Mouse (Mus musculus) ES-E14 (cell line): Measurements from ENCODE around the gene Rabgap1l. TPM values are rescaled to one million over a fixed set of nuclear protein-coding genes. Genes with fewer than 3 reads are reported as not detected.

Experiments used
- DNase-seq: peaks from one replicate; pipeline ENCODE4 v3.0.0-alpha.2; 2013; ENCODE audit warnings: low read depth, low spot score
- H3K27ac ChIP-seq: 2 replicates; pipeline ENCODE4 v1.5.1; 2012; ENCODE audit warnings: low read depth, mild to moderate bottlenecking, low read length, moderate library complexity, mixed read lengths; ENCODE audit not compliant: poor library complexity, insufficient read depth, severe bottlenecking
- H3K36me3 ChIP-seq: 2 replicates; pipeline ENCODE4 v1.6.1; 2012; ENCODE audit warnings: mild to moderate bottlenecking, low read length, moderate library complexity, mixed read lengths; ENCODE audit not compliant: control insufficient read depth, poor library complexity, insufficient read depth, severe bottlenecking
- H3K4me1 ChIP-seq, 2 experiments: fragments of 150-350 bp in 1 of 2; sonication (generic) in 1 of 2; 2 replicates each; pipeline ENCODE4 v1.6.1; 2012; ENCODE audit warnings: low read length in 2 of 2, mild to moderate bottlenecking in 1 of 2, mixed read lengths in 1 of 2; ENCODE audit not compliant: control insufficient read depth in 2 of 2, insufficient read depth in 2 of 2, poor library complexity in 1 of 2
- H3K4me3 ChIP-seq, 2 experiments: fragments of 150-350 bp in 1 of 2; sonication (generic) in 1 of 2; 2 replicates each; pipeline ENCODE4 v1.5.1; 2012; ENCODE audit warnings: low read length in 2 of 2, low read depth in 1 of 2, mild to moderate bottlenecking in 1 of 2, mixed read lengths in 1 of 2; ENCODE audit not compliant: insufficient read depth in 1 of 2, poor library complexity in 1 of 2, severe bottlenecking in 1 of 2
- H3K9ac ChIP-seq: 2 replicates; pipeline ENCODE4 v1.6.1; 2012; ENCODE audit warnings: low read depth, mild to moderate bottlenecking, low read length, mixed read lengths; ENCODE audit not compliant: poor library complexity, insufficient read depth, severe bottlenecking
- H3K9me3 ChIP-seq: fragments of 150-350 bp; sonication (generic); 2 replicates; pipeline ENCODE4 v1.6.1; 2012; ENCODE audit warnings: low read depth, mild to moderate bottlenecking, low read length; ENCODE audit not compliant: control insufficient read depth, insufficient read depth
- CHD2 ChIP-seq: IDR thresholded peaks from 2 replicates; pipeline ENCODE4 v1.6.1; 2014; ENCODE audit warnings: mild to moderate bottlenecking, low read depth, low read length, inconsistent platforms
- HCFC1 ChIP-seq: IDR thresholded peaks from 2 replicates; pipeline ENCODE4 v1.6.1; 2012; ENCODE audit warnings: low read length, inconsistent platforms, borderline replicate concordance; ENCODE audit not compliant: insufficient read depth
- MAFK ChIP-seq: IDR thresholded peaks from 2 replicates; pipeline ENCODE4 v1.6.1; 2014; ENCODE audit warnings: mild to moderate bottlenecking, low read depth, low read length, inconsistent platforms; ENCODE audit not compliant: insufficient read depth
- ZC3H11A ChIP-seq: IDR thresholded peaks from 2 replicates; pipeline ENCODE4 v1.6.1; 2012; ENCODE audit warnings: low read depth, mild to moderate bottlenecking, inconsistent platforms, low read length, borderline replicate concordance
- ZNF384 ChIP-seq: IDR thresholded peaks from 2 replicates; pipeline ENCODE4 v1.6.1; 2012; ENCODE audit warnings: low read depth, low read length, inconsistent platforms
- in situ Hi-C, 2 experiments: fragments of 600-800 bp; cut with MboI; formaldehyde crosslinking; loops; one replicate each; pipeline ENCODE4 v1.15.1; 2025; ENCODE audit warnings: low sequenced_read_pairs in 2 of 2, inconsistent platforms in 1 of 2; ENCODE audit not compliant: unreplicated experiment in 2 of 2
- total RNA-seq: library from RNA; depleted of rRNA; stranded (reverse); fragments of 300-350 nt; gene quantifications from 2 replicates; pipeline ENCODE4 v1.2.3, GENCODE M21; 2012

Rabgap1l gene
- total RNA-seq, 1 experiment, result 10.3 TPM

GRCm38 (mm10) chr1:160318057-160318725 is 474.8 kb downstream of the Rabgap1l start:
- in situ Hi-C loops, result no loop called here
- H3K9ac ChIP-seq, result no peak overlapping the region
- TF ChIP-seq MAFK (no peak), CHD2 (no peak), ZNF384 (no peak), ZC3H11A (no peak), HCFC1 (no peak)

GRCm38 (mm10) chr1:160316239-160316638 is 476.8 kb downstream of the Rabgap1l start:
- no peaks in the 10 kb centered on the region for H3K9me3 ChIP-seq
- H3K4me1 ChIP-seq, result peaks cover 2 to 8% of the 10 kb centered on the region in 2 experiments; a peak in 3 of 4 replicates
- TF ChIP-seq HCFC1 (no peak), ZC3H11A (peak; percentile 12; the same call in 1 of the 2 replicates)
- DNase-seq, result no peak
- in situ Hi-C loops, result no loop called here
- no peak overlapping the region for H3K27ac ChIP-seq
- H3K9ac ChIP-seq, result no peak overlapping the region
- H3K4me3 ChIP-seq, result no peak overlapping the region
- no peaks in the 10 kb centered on the region for H3K36me3 ChIP-seq

More at GRCm38 (mm10) chr1:160318057-160318725, 474.8 kb downstream of the Rabgap1l start:
- DNase-seq, result no peak
- Histone ChIP-seq H3K4me3 (no peak overlapping the region), H3K9me3 (no peaks in the 10 kb centered on the region), H3K36me3 (no peaks in the 10 kb centered on the region), H3K27ac (no peak overlapping the region), H3K4me1 (no peaks in the 10 kb centered on the region)

DNA sequence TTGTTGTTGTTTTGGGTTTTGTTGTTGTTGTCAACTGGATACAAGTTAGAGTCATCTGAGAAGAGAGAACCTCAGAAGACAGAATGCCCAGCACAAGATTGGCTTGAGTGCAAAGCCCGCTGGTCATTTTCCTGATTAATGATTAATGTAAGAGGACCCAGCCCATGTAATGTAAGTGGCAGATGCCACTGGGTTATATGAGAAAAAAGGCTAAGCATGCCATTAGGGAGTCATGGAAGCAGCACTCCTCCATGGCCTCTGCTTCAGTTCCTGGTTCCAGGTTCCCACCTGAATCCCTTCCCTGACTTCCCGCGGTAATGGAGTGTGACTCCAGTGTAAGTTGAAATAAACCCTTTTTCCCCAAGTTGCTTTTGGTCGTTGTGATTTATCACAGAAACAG is 480.4 kb downstream of the Rabgap1l start:
- H3K9ac ChIP-seq, result no peak overlapping the region
- DNase-seq, result no peak
- no peak overlapping the region for H3K27ac ChIP-seq
- H3K4me1 ChIP-seq, result peaks cover 9 to 11% of the 10 kb centered on the region in 2 experiments; a peak in 3 of 4 replicates
- no peak for TF ChIP-seq MAFK
- no peak for TF ChIP-seq CHD2
- no peak for TF ChIP-seq HCFC1
- TF ChIP-seq ZNF384, result no peak
- TF ChIP-seq ZC3H11A, result no peak
- no peaks in the 10 kb centered on the region for H3K36me3 ChIP-seq
- no peaks in the 10 kb centered on the region for H3K9me3 ChIP-seq
- in situ Hi-C loops, result no loop called here
- H3K4me3 ChIP-seq, result no peak overlapping the region

GRCm38 (mm10) chr1:160311861-160312260 is 481.1 kb downstream of the Rabgap1l start:
- no peak for DNase-seq
- H3K9ac ChIP-seq, result no peak overlapping the region
- H3K36me3 ChIP-seq, result no peaks in the 10 kb centered on the region; the same call in 1 of the 2 replicates
- peaks cover 11 to 13% of the 10 kb centered on the region in 2 experiments; a peak in 3 of 4 replicates for H3K4me1 ChIP-seq
- in situ Hi-C loops, result no loop called here
- H3K4me3 ChIP-seq, result no peak overlapping the region
- TF ChIP-seq ZC3H11A (no peak), MAFK (no peak), CHD2 (no peak), ZNF384 (no peak), HCFC1 (no peak)
- H3K9me3 ChIP-seq, result no peaks in the 10 kb centered on the region
- no peak overlapping the region for H3K27ac ChIP-seq

- no peak overlapping the region; a peak in 1 of 4 replicates for H3K4me3 ChIP-seq
- no peaks in the 10 kb centered on the region; the same call in 1 of the 2 replicates for H3K36me3 ChIP-seq
- DNase-seq, result peak; percentile 59
- TF ChIP-seq MAFK, result no peak
- no peak for TF ChIP-seq CHD2
- TF ChIP-seq ZC3H11A, result no peak
- TF ChIP-seq HCFC1, result no peak
- no peak for TF ChIP-seq ZNF384
- H3K9me3 ChIP-seq, result no peaks in the 10 kb centered on the region
- H3K9ac ChIP-seq, result no peak overlapping the region
- peak overlapping the region; percentile 89 for H3K27ac ChIP-seq
- in situ Hi-C loops, result no loop called here
- peaks cover 11 to 14% of the 10 kb centered on the region in 2 experiments; a peak in 3 of 4 replicates for H3K4me1 ChIP-seq
These were observed 483.1 kb downstream of the Rabgap1l start for GRCm38 (mm10) chr1:160309951-160310350.
